ENCODE assay signal across 9 mouse cellular contexts in genomic region chr5:125745727-125746126, GRCm38 (mm10).
DNase-seq lines count a peak whose midpoint lies in the region; TF ChIP-seq lines count a peak whose summit lies in the region.
"Had no signal": no experiment of that assay in that cellular context is flagged by ENCODE, and none has a peak within 500 bp of the region (broad histone marks: within the 10 kb centered on the region; RNA-seq: fewer than 3 reads in every experiment).

No protein-coding gene starts in this region.

- no peak overlapping the region for H3K27ac ChIP-seq in kidney, adult 2 months (ENCODE audit: insufficient read depth, low read depth, low read length)
- H3K27ac ChIP-seq in cerebellum, adult 2 months (ENCODE audit: insufficient read depth, low read length): no peak overlapping the region
- H3K27ac ChIP-seq: limb, embryonic 15.5 days had no signal

- H3K4me1 ChIP-seq in kidney, adult 2 months (ENCODE audit: control insufficient read depth, insufficient read depth, low read length): no peaks in the 10 kb centered on the region
- no peaks in the 10 kb centered on the region for H3K4me1 ChIP-seq in cerebellum, adult 2 months (ENCODE audit: control insufficient read depth, insufficient read depth, low read length)
- H3K4me1 ChIP-seq: limb, embryonic 15.5 days had no signal

- 0 out of 2 replicates have a peak, but pooled peaks have one; percentile 11 for TF ChIP-seq CTCF in kidney, adult 2 months (conservative IDR thresholded peaks at IDR 0.05; ENCODE audit: insufficient read depth, insufficient read length, low read depth, low read length)
- no peak for TF ChIP-seq CTCF in cerebellum, adult 2 months (IDR thresholded peaks at IDR 0.05; ENCODE audit: borderline replicate concordance, insufficient read depth, low read depth, low read length)

- H3K27me3 ChIP-seq in kidney, adult 2 months (replicated peaks; ENCODE audit: control insufficient read depth, insufficient read depth, low read length): no peaks in the 10 kb centered on the region
- H3K27me3 ChIP-seq in cerebellum, adult 2 months (ENCODE audit: control insufficient read depth, insufficient read depth, low read length): no peaks in the 10 kb centered on the region; the same call in 1 of the 2 replicates
- H3K27me3 ChIP-seq: limb, embryonic 15.5 days had no signal

- DNase-seq in kidney, adult 2 months: peak; percentile 0
- DNase-seq in kidney, postnatal 25 days: no peak
- DNase-seq in 3T3-L1 (ENCODE audit: low read depth, low spot score) (peak; percentile 22), ES-CJ7 (ENCODE audit: low read depth, low spot score) (peak; percentile 76)
- DNase-seq in embryo, embryonic 9.5 days (ENCODE audit: extremely low spot score): peak; percentile 9
- DNase-seq in ovary, postnatal 14 days (ENCODE audit: low spot score): no peak
- DNase-seq in frontal cortex, postnatal 25 days (ENCODE audit: low spot score in 2 of 2): no peak
- DNase-seq in cerebellum, adult 2 months: no peak

- H3K4me3 ChIP-seq in kidney, adult 2 months (ENCODE audit: insufficient read depth, low read depth, low read length): no peak overlapping the region
- H3K4me3 ChIP-seq in cerebellum, adult 2 months (replicated peaks; ENCODE audit: insufficient read depth, low read depth, low read length): no peak overlapping the region
- H3K4me3 ChIP-seq: limb, embryonic 15.5 days had no signal

- no peaks in the 10 kb centered on the region for H3K36me3 ChIP-seq in kidney, adult 2 months (ENCODE audit: control insufficient read depth, insufficient read depth, low read length)
- H3K36me3 ChIP-seq: limb, embryonic 15.5 days had no signal

- no peak for TF ChIP-seq POLR2A in kidney, adult 2 months (IDR thresholded peaks at IDR 0.05; ENCODE audit: low read depth, low read length)
- no peak for TF ChIP-seq POLR2A in cerebellum, adult 2 months (IDR thresholded peaks at IDR 0.05; ENCODE audit: borderline replicate concordance, insufficient read depth, low read length)

- WGBS in kidney, adult 2 months: 61% methylated on average over 7 of the region's 7 CpGs
- 62% methylated on average over 7 of the region's 7 CpGs for WGBS in cerebellum, adult 2 months

Comparison
In these comparisons a context has a peak if more than half of its experiments do, and no peak if none do; other contexts are left out.
1. DNase-seq: peak in kidney, adult 2 months (single experiment), 3T3-L1 (single experiment), ES-CJ7 (single experiment) and embryo, embryonic 9.5 days (single experiment); none in kidney, postnatal 25 days (0 of 2), ovary, postnatal 14 days (single experiment), frontal cortex, postnatal 25 days (0 of 2) and cerebellum, adult 2 months (0 of 2).